Mouse (Mus musculus): ENCODE results near the gene Pou2af1.

GRCm38 (mm10) chr9:51274678-51275077 is 61.2 kb downstream of the Pou2af1 start:
- TF ChIP-seq CTCF (IDR thresholded peaks at IDR 0.05; ENCODE audit: extremely low read depth, insufficient read depth, insufficient read length, insufficient replicate concordance) (no peak), POLR2A (IDR thresholded peaks at IDR 0.05; ENCODE audit: low read depth, low read length) (no peak)

Data from spleen, adult 2 months (tissue).